Mouse (Mus musculus): ENCODE data around the gene Fads6.

The Fads6 gene

DNA sequence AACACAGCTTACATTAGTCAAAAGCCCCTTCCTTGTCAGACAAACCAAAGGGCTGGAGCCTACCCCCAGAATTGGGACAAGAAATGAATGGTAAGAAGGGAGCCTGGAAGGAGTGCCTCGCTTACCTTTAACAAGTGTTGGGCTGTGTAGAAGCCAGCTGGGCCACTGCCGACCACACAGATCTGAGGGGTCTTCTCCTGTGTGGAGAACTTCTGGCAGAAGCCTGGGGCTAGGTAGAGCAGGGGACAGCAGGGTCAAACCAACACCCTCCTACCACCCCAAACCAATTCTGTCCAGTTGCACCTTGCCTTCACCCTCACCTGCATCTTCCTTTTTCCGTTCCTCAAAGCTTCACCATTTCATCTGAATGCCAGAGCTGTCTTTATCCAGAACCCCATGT is 21.5 kb downstream of the Fads6 start:
- DNase-seq (ENCODE audit: low spot score in 2 of 2) = no peak

- DNase-seq (ENCODE audit: low spot score in 2 of 2) = no peak
Measured at GRCm38 (mm10) chr11:115275509-115275908, 22.0 kb downstream of the Fads6 start.

DNA sequence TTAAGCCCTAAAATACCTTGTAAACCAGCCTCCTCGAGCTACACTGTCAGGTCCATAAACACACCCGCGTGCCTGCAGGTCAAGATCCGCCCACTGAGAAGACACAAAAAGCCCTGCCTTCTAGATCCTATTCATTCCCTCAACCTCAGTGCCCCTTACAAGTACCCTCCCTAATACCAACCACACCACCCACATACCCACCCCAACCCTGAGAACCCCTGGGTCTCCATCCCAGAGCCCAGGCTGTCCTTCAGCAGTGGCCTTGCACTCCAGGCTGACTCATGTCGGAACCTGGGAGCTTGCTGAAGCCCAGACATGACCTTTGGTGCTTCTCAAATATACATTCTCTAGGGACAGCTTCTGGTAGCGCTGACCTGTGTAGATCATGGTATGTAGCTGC is 22.7 kb downstream of the Fads6 start:
- DNase-seq (ENCODE audit: low spot score in 2 of 2) = no peak

GRCm38 (mm10) chr11:115274178-115274577 is 23.3 kb downstream of the Fads6 start:
- DNase-seq (ENCODE audit: low spot score in 2 of 2) = no peak

GRCm38 (mm10) chr11:115273735-115274134 is 23.7 kb downstream of the Fads6 start:
- DNase-seq (ENCODE audit: low spot score in 2 of 2) = no peak

DNA sequence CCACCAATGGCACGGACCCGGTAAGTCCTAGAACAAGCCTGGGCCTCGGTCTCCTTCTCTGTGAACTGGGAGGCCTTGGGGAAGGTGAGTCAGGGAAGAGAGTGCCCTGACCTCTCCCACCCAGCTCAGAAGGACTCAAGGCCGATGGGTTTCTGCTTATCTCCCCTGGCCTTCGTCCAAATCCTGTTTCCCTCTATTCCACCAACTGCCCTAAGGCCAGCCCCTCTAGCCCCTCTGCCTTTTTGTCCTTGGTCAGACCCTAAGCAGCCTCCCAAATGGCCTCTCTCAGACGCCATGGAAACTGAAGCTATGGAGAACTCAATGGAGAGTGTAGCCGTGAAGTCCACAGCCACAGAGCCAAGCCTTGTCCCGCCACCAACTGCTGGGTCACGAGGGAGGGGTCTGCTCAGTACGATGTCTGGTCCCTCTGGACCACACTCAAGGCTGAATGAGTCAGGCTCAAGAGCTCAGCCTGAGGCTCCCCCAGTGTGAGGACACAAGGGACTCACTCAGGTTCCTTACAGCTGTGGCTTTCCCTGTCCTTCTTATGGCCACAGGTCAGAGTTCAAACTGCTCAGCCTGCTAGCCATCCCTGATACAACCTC is 24.5 kb downstream of the Fads6 start:
- DNase-seq (ENCODE audit: low spot score in 2 of 2) = no peak

GRCm38 (mm10) chr11:115271481-115271880 is 26.0 kb downstream of the Fads6 start:
- no peak for DNase-seq (ENCODE audit: low spot score in 2 of 2)

DNA sequence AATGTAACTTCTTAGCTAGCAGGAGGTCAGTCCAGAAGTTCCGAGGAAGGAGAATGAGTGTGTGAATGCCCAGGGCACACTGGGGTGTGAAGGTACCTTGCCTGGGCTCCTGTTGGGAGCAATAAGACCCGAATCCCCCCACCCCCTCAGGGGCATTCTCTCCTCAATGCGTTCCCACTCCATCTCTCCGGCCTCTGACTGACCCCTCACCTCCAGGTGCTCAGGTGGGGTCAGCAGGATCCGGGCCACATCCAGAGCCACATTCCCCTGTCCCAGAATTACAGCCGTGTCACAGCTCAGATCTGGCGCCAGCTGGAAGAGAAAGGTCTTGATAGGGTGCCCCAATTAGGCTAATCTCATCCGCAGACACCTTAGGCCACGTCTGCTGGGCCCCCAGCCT is 26.4 kb downstream of the Fads6 start:
- DNase-seq (ENCODE audit: low spot score in 2 of 2) = no peak

DNA sequence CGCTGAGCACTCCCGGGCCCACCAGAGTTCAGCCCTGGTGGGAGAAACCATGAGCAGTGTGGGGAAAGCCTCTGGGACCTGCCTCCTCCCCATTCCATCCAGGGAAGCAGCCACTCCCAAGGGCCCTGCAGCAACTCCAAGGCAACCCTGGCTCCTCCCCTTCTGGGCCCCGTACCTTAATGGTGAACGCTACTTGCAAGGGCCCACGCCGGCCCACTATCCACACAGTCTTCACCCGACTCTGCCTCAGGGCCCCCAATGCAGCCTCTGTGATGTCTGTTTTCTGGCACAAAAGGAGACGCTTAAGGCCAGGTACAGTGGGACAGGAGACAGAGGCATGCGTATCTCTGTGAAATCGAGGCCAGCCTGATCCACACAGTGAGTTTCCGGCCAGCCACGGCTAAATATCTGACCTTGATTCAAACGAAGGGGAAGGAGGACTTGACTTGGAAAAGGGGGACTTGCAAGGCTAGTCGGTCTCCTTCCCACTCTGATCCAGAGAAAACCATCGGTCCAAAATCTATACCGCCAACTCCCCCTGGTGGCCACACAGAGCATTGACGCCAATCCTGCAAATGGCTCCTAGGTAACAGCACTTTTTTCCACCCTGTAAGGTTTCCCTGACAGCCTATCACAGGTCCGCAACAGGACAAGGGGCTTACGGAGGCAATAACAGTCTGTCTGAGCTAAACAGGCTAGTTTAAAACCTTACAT is 27.2 kb downstream of the Fads6 start:
- DNase-seq (ENCODE audit: low spot score in 2 of 2) = peak; percentile 71 to 81

DNA sequence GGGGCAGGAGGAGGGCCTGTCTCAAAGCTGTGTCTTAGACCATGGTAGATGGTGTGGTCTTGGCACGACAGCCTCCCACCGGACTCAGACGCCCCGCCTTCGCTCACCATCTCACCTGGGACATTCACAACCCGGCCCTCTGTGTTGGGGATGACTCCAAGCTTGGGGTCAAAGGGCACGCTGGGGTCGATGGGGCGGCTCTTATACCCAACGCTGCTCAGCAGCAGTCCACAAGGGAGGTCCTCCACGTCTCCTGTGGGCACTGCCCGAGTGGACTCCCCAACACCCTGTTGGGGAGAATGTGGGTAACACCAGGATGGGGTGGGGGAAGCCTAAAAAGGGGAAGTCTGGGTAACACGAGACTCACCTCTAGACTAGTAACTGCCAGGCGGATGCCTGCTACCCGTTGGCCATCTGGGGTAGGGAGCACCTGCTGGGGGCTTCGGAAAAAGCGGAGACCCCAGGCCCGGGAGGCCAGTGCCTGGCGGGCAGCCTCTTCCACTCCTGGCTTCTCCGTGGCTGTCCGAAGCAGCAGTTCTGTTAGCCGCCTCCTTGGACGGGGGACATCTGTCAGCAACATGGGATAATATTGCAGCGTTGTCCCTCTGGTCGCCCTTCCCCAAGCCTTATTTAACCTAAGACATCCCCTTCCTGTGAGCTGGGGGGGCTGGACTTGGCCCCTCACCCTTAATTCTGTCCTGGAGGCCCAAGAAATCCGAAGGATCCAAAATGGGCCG is 28.0 kb downstream of the Fads6 start:
- no peak for DNase-seq (ENCODE audit: low spot score in 2 of 2)

- no peak for DNase-seq (ENCODE audit: low spot score in 2 of 2)
Measured at GRCm38 (mm10) chr11:115267958-115268357, 29.5 kb downstream of the Fads6 start.

DNA sequence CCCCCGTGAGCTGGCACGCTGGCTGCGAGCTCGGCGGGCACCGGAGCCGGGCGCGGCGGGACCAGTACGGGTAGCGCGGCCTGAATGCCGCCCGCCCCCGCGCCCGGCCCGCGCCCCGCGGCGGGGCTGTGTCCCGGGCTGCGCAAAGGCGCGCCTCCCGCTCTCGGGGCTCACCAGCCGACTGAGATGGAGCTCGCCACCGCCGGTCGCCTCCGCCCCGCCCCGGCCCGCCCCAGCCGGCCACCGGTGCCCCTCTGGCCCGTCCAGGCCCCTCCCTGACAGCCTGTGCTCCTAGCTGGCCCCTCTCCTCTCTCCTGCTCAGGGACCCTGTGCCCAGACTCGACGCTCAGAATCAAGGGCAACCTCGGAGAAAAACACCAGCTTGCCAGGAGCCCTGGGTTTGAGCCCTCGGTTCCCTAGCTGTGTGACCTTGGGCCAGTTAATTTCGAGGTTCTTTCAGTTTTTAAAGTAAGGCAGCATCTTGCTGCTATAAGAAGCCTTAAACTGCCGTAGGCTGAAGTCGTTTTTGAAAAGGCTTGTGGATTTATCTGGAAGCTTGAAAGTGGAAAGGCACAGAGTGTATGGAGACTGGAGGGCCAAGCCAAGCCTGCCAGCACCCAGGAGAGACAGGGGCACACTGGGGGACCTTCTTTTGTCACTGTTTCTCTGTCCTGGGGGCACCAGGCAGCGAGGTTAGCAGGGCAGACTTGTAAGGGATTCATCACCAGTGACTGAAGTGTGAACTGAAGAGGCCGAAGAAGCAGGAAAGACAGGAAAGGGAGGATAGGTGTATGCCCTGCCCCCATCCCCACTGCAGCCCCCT is 30.2 kb downstream of the Fads6 start, which contains the start of gene Grin2c:
Gene Grin2c, minus strand, starts transcription at position 183 of the 823 bp plus-strand sequence.
- DNase-seq (ENCODE audit: low spot score in 2 of 2) = no peak

GRCm38 (mm10) chr11:115266400-115266778 is 31.1 kb downstream of the Fads6 start:
- DNase-seq (ENCODE audit: low spot score in 2 of 2) = no peak

DNA sequence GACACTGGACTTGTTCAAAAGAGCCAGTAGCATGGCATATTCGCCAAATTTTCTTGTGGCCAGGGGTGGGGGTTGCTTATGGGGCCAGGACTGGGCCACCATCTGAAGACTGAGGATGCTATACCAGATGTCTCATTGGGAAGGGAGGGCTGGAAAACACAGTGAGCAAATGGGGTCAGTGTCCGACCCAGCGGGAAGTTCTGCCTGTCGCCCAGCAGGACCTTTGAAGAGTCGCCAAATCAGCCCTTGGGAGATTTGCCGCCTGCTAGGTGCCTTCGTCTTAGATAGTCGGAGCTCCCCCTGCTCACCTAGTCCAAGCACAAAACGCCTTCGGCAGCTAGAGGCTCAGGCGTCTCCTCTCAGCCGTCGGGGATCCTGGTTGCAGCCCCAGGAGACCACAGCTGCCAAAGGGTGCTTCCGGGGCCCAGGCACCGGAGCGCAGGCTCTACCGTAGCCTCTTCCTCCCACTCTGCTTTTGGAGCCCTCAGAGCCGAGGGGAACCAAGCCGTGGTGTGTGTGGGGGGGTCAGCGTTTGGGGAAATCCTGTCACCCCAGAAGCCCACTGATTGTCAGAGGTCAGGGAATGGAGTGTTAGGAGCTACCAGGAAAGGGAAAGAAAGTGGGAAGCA is 31.6 kb downstream of the Fads6 start:
- DNase-seq (ENCODE audit: low spot score in 2 of 2) = no peak

GRCm38 (mm10) chr11:115264862-115265668 is 32.4 kb downstream of the Fads6 start:
- no peak for DNase-seq (ENCODE audit: low spot score in 2 of 2)

DNA sequence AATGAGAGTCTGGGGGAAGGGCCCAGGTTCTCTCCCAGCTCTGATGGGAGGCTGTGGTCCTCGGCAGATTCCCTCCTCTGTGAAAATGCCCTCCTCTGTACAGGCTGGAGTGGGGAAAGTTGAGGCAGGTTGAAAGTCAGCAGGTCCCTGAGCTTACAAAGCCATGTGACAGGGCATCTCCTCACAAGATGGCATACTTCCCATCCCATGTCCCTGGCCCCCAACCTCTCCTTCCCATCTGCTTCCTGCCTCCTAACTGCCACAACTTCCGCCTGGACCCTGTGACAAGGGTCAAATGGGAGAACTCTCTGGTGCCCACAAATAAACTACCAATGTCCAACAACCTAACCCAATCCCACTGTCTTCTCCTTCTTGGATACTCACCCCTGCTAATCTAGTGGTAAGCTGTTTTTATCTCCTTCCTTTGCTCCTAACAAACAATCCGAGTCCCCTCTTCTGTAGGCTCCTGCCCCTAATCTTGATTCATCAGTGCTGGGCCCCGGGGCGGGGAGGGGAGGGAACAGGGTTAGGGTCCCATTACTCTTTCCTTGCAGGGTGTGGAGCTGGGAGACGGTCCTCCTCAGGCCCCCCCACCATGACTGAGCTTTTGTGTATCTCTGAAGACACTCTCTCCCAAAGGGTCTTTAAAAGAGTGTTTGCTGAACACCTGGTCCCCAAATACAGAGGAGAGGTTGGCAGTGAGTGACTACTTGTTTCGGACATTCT is 33.2 kb downstream of the Fads6 start:
- DNase-seq (ENCODE audit: low spot score in 2 of 2) = no peak

- no peak for DNase-seq (ENCODE audit: low spot score in 2 of 2)
Measured at GRCm38 (mm10) chr11:115262954-115263353, 34.5 kb downstream of the Fads6 start.

DNA sequence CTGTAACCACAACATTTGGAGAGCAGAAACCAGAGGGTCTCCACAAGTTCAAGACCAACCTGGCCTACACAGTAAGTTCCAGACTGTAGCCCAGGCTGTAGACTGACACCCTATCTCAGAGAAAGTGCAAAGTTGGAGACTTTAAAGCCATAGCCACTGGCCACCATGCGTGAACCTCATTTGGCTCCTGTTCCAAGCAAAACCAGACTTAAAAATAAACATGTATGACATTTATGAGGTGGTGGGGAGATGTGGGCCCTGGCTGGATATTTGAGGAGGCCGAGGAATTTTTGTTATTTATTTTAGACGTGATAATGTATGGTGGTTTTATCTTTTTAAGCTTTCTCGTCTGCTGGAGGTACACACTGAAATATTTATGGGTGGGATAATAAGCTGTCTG is 38.3 kb downstream of the Fads6 start:
- DNase-seq (ENCODE audit: low spot score in 2 of 2) = no peak

GRCm38 (mm10) chr11:115257775-115258510 is 39.5 kb downstream of the Fads6 start:
- DNase-seq (ENCODE audit: low spot score in 2 of 2) = no peak

Measured in frontal cortex, postnatal 25 days (tissue).